Mouse (Mus musculus): ENCODE measurements around the gene Calm1.
"Not testable (repeated sequence)": the region's sequence is repeated elsewhere in the genome, so short reads cannot be mapped to it uniquely, and the experiment has no call there.

The Calm1 gene

GRCm38 (mm10) chr12:100194181-100194580 lies 5.1 kb upstream of the Calm1 start:
- DNase-seq (ENCODE audit: low spot score in 2 of 2) = no peak

GRCm38 (mm10) chr12:100196786-100197185 lies 2.4 kb upstream of the Calm1 start:
- no peak for DNase-seq (ENCODE audit: low spot score in 2 of 2)

GRCm38 (mm10) chr12:100199891-100200644 lies 833 bp downstream of the Calm1 start:
- DNase-seq (ENCODE audit: low spot score in 2 of 2) = peak; percentile 59 to 64

- DNase-seq (ENCODE audit: low spot score in 2 of 2) = peak in 1 of 2 experiments; percentile 57
Observed at GRCm38 (mm10) chr12:100200645-100201362, 1.6 kb downstream of the Calm1 start.

GRCm38 (mm10) chr12:100201363-100201711 lies 2.1 kb downstream of the Calm1 start:
- no peak for DNase-seq (ENCODE audit: low spot score in 2 of 2)

GRCm38 (mm10) chr12:100201838-100202237 lies 2.6 kb downstream of the Calm1 start:
- peak; percentile 87 to 93 for DNase-seq (ENCODE audit: low spot score in 2 of 2)

- DNase-seq (ENCODE audit: low spot score in 2 of 2) = no peak
Observed at GRCm38 (mm10) chr12:100203759-100204158, 4.5 kb downstream of the Calm1 start.

- DNase-seq (ENCODE audit: low spot score in 2 of 2) = no peak
Observed at GRCm38 (mm10) chr12:100205156-100205555, 5.9 kb downstream of the Calm1 start.

- DNase-seq (ENCODE audit: low spot score in 2 of 2) = no peak
Observed at GRCm38 (mm10) chr12:100206521-100206920, 7.3 kb downstream of the Calm1 start.

- no peak for DNase-seq (ENCODE audit: low spot score in 2 of 2)
Observed at GRCm38 (mm10) chr12:100206926-100207325, 7.7 kb downstream of the Calm1 start.

GRCm38 (mm10) chr12:100209701-100210478 lies 10.7 kb downstream of the Calm1 start:
- DNase-seq (ENCODE audit: low spot score in 2 of 2) = no peak

- peak; percentile 34 to 55 for DNase-seq (ENCODE audit: low spot score in 2 of 2)
Observed at GRCm38 (mm10) chr12:100210973-100211372, 11.7 kb downstream of the Calm1 start.

- no peak for DNase-seq (ENCODE audit: low spot score in 2 of 2)
Observed at GRCm38 (mm10) chr12:100211453-100212185, 12.4 kb downstream of the Calm1 start.

GRCm38 (mm10) chr12:100212397-100212796 lies 13.2 kb downstream of the Calm1 start:
- DNase-seq (ENCODE audit: low spot score in 2 of 2) = no peak

- DNase-seq (ENCODE audit: low spot score in 2 of 2) = no peak
Observed at GRCm38 (mm10) chr12:100213162-100213561, 13.9 kb downstream of the Calm1 start.

- DNase-seq (ENCODE audit: low spot score in 2 of 2) = no peak
Observed at GRCm38 (mm10) chr12:100214156-100214555, 14.9 kb downstream of the Calm1 start.

GRCm38 (mm10) chr12:100214738-100215137 lies 15.5 kb downstream of the Calm1 start:
- no peak for DNase-seq (ENCODE audit: low spot score in 2 of 2)

GRCm38 (mm10) chr12:100217087-100217486 lies 17.9 kb downstream of the Calm1 start:
- not testable (repeated sequence) for DNase-seq (ENCODE audit: low spot score in 2 of 2)

GRCm38 (mm10) chr12:100220012-100220411 lies 20.8 kb downstream of the Calm1 start:
- no peak for DNase-seq (ENCODE audit: low spot score in 2 of 2)

GRCm38 (mm10) chr12:100221608-100222321 lies 22.5 kb downstream of the Calm1 start:
- no peak for DNase-seq (ENCODE audit: low spot score in 2 of 2)
